Mouse (Mus musculus): ENCODE measurements at regions not wholly inside any gene's neighbourhood (a gene's known extent, or its start where the extent isn't known, plus 50 kb on each side); places are given as distances from the start of the nearest gene placed in this dataset.

GRCm38 (mm10) chr13:28898900-28899299 lies 54.6 kb downstream of the Sox4 start:
- DNase-seq (ENCODE audit: low read depth, low spot score), result no peak

GRCm38 (mm10) chr13:28892896-28893295 lies 60.6 kb downstream of the Sox4 start:
- DNase-seq (ENCODE audit: low read depth, low spot score), result no peak

- no peak for DNase-seq (ENCODE audit: low read depth, low spot score)
Observed at GRCm38 (mm10) chr13:28887098-28887497, 66.4 kb downstream of the Sox4 start.

DNA sequence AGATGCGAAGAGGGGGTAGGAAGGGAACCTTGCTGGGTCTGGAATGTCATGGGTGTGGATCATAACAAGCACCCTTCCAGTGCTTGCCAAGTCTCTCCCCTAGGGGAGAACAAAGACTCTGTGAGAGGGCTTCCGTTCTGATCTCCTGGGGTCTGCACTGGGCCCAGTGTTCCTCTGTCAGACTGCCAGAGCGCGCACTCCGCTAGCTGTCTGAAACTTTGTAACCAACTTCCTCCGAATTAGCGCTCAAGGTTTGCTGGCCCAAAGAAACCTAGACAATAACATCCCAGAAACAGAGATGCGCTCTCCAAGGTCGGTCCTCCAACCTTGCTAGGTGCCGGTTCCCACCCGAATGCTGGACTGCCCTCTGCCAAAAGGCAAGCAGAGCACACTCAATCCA lies 66.8 kb downstream of the Sox4 start:
- no peak for DNase-seq (ENCODE audit: low read depth, low spot score)

- DNase-seq (ENCODE audit: low read depth, low spot score), result no peak
Observed at GRCm38 (mm10) chr13:28885083-28886037, 68.2 kb downstream of the Sox4 start.

DNA sequence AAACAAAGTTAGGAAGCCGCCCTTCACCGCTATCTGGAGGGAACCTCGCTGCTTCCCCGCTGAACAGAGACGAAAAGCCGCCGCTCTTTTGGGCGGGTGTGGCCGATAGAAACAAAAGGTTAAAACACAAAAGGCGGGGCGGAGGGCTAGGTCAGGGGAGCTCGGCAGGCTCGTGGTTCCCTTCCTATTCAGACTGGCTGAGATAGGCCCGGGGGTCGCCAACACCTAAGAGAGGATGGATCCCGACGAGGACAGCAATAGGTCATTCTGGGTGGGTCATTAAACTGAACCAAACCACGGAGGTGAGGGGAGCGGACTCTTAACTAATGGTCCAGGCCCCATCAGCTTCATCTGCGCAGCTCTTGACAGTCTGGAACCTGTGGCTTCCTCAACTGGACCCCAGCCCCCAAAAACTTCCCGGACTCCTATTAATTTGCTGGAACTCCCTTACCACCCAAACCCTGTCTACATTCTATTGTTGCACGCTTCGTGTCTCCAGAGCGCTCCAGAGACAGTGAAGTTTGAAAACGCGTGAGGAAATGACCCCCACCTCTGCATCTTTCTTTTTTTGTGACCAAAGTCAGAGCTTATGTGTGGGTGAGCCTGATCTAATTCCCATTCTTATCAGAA lies 69.2 kb downstream of the Sox4 start:
- DNase-seq (ENCODE audit: low read depth, low spot score), result no peak

DNA sequence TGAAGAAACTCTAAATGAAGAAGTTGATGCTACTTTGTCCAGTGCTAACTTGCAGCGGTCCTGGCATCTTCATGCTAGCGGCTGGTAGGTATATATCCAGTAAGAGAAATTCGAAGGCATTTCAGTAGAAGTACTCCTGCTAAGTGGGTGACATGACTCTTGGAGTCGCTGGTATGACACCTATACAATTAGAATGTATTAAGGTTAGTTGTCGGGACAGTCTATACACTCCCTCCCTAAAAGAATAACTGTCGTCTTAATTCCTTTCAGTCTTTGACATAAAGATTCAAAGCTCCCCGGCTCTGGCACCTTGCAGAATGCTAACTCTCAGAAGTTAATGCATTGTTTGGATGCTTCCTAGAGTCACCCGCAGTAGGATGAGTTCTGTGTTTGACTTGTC lies 70.1 kb downstream of the Sox4 start:
- DNase-seq (ENCODE audit: low read depth, low spot score), result no peak

DNA sequence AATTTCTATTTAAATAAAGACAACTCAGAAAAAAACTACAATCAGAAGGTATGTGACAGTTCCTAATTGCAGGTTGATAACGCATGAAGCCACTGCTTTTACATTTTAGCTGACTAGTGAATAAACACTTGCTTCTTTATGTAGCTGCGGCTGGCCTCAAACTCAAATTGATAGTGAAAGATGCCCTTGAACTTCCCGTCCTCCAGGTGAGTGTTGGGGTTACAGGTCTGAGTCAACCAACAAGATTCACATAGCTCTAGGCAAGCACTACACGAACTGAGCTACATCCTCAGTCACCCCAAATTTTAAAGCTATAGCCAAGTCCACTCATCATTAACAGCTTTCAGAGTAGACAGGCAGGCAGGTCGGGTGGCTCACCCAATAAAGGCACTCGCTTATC lies 72.6 kb downstream of the Sox4 start:
- DNase-seq (ENCODE audit: low read depth, low spot score), result no peak

GRCm38 (mm10) chr13:28878692-28879091 lies 74.8 kb downstream of the Sox4 start:
- no peak for DNase-seq (ENCODE audit: low read depth, low spot score)

DNA sequence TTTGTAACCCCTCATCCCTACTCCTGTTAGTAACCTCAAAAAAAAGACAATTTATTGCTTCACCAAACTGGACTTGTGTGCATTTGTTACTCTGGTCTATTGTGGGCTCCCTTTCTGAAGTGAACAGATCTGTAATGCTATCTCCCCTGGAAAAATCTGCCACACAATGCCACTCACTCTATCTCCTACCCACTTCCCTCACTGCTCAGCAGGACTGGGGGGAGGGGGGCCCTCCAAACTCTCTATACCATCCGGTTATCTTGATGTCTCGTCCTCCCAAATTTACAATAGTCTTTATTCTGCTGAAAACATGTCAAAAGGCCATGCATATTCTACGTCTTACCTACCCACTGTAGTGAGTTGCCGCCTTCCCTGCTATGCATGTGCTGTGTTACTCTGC lies 76.7 kb downstream of the Sox4 start:
- no peak for DNase-seq (ENCODE audit: low read depth, low spot score)

DNA sequence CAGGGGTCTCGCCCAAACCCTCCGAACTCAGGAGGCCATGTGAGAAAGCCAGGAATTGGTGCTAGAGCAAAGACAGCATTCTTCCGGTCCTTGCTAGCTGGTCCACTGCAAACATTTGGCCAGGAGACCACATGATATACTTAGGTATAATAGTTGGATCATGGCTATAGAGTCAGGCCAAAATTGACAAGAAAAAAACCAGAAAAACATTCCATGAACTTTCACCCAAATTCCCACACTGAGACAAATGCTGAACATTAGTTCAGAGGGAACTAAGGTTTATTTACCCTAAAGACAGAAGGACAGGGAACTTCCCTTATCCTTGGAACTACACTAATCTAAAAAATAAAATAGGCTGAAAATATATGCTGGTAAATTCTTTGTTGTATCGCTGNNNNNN lies 82.8 kb downstream of the Sox4 start:
- DNase-seq (ENCODE audit: low read depth, low spot score), result no peak

GRCm38 (mm10) chr13:28867210-28867609 lies 86.3 kb downstream of the Sox4 start:
- DNase-seq (ENCODE audit: low read depth, low spot score), result no peak

GRCm38 (mm10) chr13:28866686-28867085 lies 86.8 kb downstream of the Sox4 start:
- no peak for DNase-seq (ENCODE audit: low read depth, low spot score)

DNA sequence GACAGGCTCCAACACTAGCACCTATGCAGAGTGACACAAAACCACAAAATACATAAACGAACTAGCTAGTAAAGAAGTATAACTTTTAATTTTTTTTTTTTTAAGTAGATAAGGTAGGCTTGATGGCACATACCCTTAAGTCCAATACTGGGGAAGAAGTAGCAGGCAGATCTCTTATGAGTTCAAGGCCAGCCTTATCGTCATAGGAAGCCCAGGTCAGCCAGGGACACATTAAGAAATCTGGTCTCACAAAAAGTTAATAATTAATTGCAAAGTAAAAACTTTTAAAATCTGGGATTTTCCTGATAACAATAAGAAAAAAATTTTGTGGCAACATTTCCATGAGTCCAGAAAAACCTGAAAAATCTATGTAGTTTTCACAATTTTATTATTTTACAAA lies 92.9 kb downstream of the Sox4 start:
- DNase-seq (ENCODE audit: low read depth, low spot score), result no peak

DNA sequence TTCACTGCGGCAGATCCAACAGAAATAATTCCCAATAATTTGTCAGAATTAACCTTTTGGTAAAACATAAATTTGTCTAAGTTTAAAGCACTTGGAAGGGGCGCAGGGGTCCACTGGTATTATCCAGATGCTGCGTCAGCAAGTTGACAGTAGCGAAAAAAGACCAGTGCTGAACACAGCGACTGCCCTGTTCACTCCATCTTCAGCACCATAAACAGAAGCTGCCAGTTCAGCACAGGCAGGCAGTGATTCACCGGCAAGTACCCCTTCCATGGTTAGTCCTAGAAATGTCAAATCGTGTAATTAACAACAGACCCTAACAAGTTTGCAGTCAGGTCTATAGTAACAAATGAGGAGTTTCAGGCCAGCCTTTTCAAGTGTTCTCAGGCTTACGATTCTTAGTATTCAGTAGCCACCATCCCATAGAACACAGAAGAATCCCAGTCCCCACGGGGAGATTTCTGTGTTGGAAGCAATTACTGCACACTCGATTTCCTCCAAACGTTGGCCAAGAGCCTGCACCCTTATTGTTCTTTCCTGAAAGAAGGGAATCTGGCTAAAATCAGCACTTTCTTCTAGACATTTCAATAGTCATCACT lies 93.6 kb downstream of the Sox4 start:
- peak; percentile 33 for DNase-seq (ENCODE audit: low read depth, low spot score)

DNA sequence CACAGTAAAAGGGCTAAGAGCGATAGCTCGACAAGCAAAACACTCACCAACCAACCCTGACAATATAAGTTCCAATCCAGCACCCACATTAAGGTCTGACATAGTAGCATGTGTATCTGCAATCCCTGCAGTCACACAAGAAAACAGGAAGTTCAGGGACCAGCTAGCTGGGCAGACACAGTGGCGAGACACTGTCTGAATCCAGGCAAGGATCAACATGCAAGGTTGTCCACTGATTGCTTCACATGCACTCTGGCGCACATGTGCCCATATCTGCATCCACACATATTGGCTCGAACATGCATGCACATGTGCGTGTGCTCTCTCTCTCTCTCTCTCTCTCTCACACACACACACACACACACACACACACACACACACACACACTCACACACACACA lies 95.5 kb downstream of the Sox4 start:
- no peak for DNase-seq (ENCODE audit: low read depth, low spot score)

DNA sequence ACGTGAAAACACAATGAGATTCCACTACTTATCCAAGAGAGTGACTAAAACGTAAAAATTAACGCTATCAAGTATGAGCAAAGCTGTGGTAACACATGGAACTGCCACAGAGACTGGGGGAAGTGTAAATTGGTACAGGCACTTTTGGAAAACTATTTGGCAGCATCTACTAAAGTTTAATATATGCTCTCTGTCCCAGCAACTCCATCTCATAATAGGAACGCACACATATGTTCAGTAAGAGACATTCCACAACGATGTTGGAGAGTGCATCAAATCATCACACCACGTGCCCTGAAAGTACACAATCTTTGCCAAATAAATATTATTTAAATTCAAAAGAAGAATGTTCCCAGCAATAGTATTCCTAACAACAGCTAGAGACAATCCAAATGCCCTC lies 96.3 kb downstream of the Sox4 start:
- DNase-seq (ENCODE audit: low read depth, low spot score), result no peak

- DNase-seq (ENCODE audit: low read depth, low spot score), result no peak
Observed at GRCm38 (mm10) chr13:28856472-28856871, 97.0 kb downstream of the Sox4 start.

DNA sequence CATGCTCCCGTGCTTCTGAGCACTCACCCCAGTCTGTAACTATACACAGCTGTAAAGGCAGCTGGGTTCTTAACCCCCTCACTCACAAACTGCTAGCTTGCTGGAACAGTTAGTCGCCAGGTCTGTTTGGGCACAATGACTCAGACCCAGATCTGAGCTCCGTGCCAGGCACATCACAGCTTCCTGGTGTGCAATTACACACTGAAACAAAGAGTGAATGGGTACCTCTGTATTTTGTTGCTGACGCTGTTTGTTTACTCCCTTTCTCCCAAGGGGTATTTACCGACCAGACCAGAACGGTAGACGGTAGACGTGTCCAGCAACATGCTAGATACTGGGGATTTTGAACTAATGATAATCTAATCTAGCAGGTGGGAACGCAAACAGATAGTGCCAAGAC lies 99.3 kb downstream of the Sox4 start:
- DNase-seq (ENCODE audit: low read depth, low spot score), result no peak

DNA sequence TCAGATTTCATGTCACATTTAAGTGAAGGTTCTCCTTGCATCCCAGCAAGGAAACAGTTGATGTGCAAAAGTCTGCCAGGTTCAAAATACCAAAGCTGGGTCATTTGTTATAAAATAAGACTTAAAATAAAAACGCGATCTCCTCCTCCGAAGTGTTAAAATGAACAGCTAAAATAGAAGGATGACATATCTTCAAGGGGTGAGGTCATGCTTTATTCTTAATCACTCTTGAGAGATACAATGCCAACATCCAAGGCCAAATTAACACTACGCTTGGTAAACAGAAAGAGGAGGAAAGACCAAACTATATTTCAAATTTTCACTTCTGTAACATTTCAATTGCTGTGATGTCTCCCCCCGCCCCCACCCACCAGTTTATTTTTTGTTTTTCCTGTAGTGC lies 105.2 kb downstream of the Sox4 start:
- no peak for DNase-seq (ENCODE audit: low read depth, low spot score)

GRCm38 (mm10) chr13:28847478-28847877 lies 106.0 kb downstream of the Sox4 start:
- no peak for DNase-seq (ENCODE audit: low read depth, low spot score)

DNA sequence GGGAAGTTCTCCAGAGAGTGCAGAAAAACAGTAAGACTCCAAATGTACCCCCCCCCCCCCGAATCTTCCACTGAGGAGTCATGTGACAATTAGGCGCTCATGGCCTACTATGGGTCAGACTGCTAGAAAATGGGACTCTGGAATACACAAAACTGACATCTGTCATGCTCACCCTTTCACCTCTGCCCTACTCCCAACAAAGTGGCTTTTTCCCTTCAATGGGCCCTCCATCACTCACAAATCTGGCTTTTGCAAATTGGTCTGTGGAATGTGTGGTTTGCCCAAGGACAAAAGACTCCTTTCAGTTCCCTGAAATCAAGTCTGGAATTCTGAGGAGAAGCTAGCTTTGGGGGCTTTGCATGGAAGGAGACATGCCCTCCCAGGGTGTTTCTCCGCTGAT lies 109.0 kb downstream of the Sox4 start:
- peak; percentile 46 for DNase-seq (ENCODE audit: low read depth, low spot score)

DNA sequence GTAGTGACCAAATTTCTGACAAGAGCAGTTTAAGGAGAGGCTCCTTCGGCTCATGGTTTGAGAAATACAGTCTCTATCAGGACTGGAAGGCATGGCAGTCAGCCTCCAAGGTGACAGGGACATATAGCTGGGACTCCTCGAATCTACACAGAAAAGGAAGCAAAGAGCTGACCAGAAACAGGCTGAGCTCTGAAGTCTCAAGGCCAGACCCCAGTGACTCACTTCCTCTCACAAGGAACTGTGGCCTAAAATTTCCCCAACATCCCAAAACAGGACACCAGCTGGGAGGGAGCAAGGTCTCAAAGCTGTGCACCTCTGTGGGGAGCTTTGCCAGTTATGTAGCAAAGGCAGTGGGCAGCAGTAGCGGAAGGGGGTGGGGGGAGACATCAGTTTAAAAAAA lies 110.7 kb downstream of the Sox4 start:
- DNase-seq (ENCODE audit: low read depth, low spot score), result no peak

Measured in forelimb bud, embryonic 11.5 days (tissue).